Mouse (Mus musculus): ENCODE data around the gene Gnb2. TPM values are rescaled to one million over a fixed set of nuclear protein-coding genes. Genes with fewer than 3 reads are reported as not detected.

Gnb2 gene
- total and polyA plus RNA-seq, 3 experiments = 255 to 571 (median 302) TPM

DNA sequence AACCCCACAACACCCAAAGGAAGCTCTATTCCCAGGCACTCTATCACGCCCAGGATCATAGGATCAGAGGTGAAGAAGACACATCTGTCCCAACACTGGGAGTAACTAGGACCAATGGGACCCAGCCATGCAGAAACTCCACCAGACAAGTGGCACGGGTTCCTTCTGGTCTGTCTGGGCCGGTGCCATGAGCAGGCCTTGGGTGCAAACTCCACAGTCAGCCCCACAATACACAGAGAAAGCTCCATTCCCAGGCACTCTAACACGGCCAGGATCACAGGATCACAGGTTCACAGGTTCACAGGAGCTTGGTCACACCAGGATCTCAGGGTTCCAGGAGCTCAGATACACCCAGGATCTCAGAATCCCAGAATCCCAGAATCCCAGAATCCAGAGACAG lies 12.3 kb upstream of the Gnb2 start:
- TF ChIP-seq GATA2 (IDR thresholded peaks at IDR 0.05; ENCODE audit: borderline replicate concordance, low read depth, low read length) = no peak
- TF ChIP-seq TAL1 (conservative IDR thresholded peaks at IDR 0.05; ENCODE audit: low read depth, low read length) = no peak
- no peak for TF ChIP-seq CTCF (IDR thresholded peaks at IDR 0.05; ENCODE audit: low read depth, low read length)
- no peak for TF ChIP-seq POLR2AphosphoS5 (IDR thresholded peaks at IDR 0.05; ENCODE audit: insufficient replicate concordance, low read depth, low read length)
- TF ChIP-seq GATA1 (IDR thresholded peaks at IDR 0.05; ENCODE audit: borderline replicate concordance, low read length) = no peak
- Histone ChIP-seq H3K9me3 (replicated peaks) (no peaks in the 10 kb centered on the region), H3K27me3 (ENCODE audit: insufficient read depth, low read length) (peaks cover 50% of the 10 kb centered on the region), H3K4me3 (ENCODE audit: low read depth, low read length) (no peak overlapping the region), H3K36me3 (replicated peaks) (no peaks in the 10 kb centered on the region), H3K4me1 (ENCODE audit: insufficient read depth, low read depth, low read length) (0 out of 2 replicates have a peak, but pooled peaks cover 2% of the 10 kb centered on the region)
- no peak for ATAC-seq (ENCODE audit: extremely low read depth, insufficient number of reproducible peaks, low FRiP score, poor library complexity, severe bottlenecking)
- DNase-seq (ENCODE audit: low spot score) = no peak

DNA sequence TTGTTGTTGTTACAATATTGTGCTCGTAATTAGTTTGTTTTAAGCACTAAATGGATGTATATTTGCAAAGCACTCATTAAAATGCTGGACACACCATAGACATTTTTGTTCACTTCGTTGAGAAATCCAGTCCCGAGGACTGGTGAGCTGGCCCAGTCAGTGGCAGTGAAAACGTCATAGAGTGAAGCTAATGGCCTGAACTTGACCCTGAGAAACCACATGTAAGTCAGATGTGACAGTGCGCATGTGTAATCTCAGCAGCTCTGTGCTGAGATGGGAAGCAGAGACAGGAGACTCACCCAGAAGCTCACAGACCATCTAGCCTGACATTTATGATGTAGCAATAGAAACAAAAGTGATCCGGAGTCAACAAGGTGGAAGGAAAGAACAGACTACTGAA lies 11.6 kb upstream of the Gnb2 start:
- TF ChIP-seq CTCF (IDR thresholded peaks at IDR 0.05; ENCODE audit: low read depth, low read length) (no peak), POLR2AphosphoS5 (IDR thresholded peaks at IDR 0.05; ENCODE audit: insufficient replicate concordance, low read depth, low read length) (no peak), GATA2 (IDR thresholded peaks at IDR 0.05; ENCODE audit: borderline replicate concordance, low read depth, low read length) (no peak), GATA1 (IDR thresholded peaks at IDR 0.05; ENCODE audit: borderline replicate concordance, low read length) (no peak), TAL1 (conservative IDR thresholded peaks at IDR 0.05; ENCODE audit: low read depth, low read length) (no peak)
- H3K9me3 ChIP-seq (replicated peaks) = no peaks in the 10 kb centered on the region
- ATAC-seq (ENCODE audit: extremely low read depth, insufficient number of reproducible peaks, low FRiP score, poor library complexity, severe bottlenecking) (no peak), DNase-seq (ENCODE audit: low spot score) (no peak)
- H3K4me1 ChIP-seq (ENCODE audit: insufficient read depth, low read depth, low read length) = peaks cover 4% of the 10 kb centered on the region; the same call in 1 of the 2 replicates
- H3K4me3 ChIP-seq (ENCODE audit: low read depth, low read length) = no peak overlapping the region
- peaks cover 48% of the 10 kb centered on the region for H3K27me3 ChIP-seq (ENCODE audit: insufficient read depth, low read length)
- H3K36me3 ChIP-seq (replicated peaks) = no peaks in the 10 kb centered on the region

DNA sequence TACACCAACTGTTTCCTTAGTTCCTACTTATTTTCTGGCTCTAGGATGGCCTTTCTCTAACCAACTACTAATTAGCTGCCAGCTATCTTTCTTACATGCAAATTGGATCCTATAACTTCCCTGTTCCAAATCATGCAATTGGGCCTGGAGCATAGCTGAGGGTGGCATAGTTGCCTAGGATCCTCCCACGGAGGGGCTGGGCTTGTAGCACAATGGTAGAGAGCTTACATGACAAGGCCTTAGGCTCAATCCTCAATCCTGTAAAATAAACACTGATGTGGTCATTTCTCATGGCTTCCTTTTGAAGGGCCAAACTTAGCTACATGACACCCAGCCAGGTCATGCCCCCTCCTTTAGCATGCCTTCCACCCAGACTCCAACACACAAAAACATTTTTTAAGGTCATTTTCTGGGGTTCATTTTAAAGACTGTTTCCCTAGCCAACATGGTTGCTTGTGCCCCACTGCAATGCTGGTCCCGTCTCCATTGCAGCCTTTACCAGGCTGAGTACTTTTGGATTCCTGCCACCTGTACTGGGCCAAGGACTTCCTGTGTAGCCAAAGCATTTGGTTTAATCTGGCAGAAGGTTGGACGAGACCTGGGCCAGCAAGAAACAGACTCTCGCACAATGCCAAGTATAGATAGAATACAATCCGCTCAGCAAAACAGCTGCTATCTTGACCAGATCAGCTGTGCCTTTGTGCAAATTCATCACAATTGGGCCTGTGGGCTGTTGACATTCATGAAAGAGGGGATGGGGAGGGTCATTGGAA lies 8.6 kb upstream of the Gnb2 start:
- no peak for TF ChIP-seq GATA1 (IDR thresholded peaks at IDR 0.05; ENCODE audit: borderline replicate concordance, low read length)
- no peak for TF ChIP-seq CTCF (IDR thresholded peaks at IDR 0.05; ENCODE audit: low read depth, low read length)
- TF ChIP-seq POLR2AphosphoS5 (IDR thresholded peaks at IDR 0.05; ENCODE audit: insufficient replicate concordance, low read depth, low read length) = no peak
- TF ChIP-seq TAL1 (conservative IDR thresholded peaks at IDR 0.05; ENCODE audit: low read depth, low read length) = no peak
- no peak for TF ChIP-seq GATA2 (IDR thresholded peaks at IDR 0.05; ENCODE audit: borderline replicate concordance, low read depth, low read length)
- no peak for ATAC-seq (ENCODE audit: extremely low read depth, insufficient number of reproducible peaks, low FRiP score, poor library complexity, severe bottlenecking)
- H3K36me3 ChIP-seq (replicated peaks) = no peaks in the 10 kb centered on the region
- H3K9me3 ChIP-seq (replicated peaks) = no peaks in the 10 kb centered on the region
- no peak overlapping the region for H3K4me3 ChIP-seq (ENCODE audit: low read depth, low read length)
- no peak for DNase-seq (ENCODE audit: low spot score)
- H3K4me1 ChIP-seq (ENCODE audit: insufficient read depth, low read depth, low read length) = peaks cover 22% of the 10 kb centered on the region
- peaks cover 55% of the 10 kb centered on the region for H3K27me3 ChIP-seq (ENCODE audit: insufficient read depth, low read length)

DNA sequence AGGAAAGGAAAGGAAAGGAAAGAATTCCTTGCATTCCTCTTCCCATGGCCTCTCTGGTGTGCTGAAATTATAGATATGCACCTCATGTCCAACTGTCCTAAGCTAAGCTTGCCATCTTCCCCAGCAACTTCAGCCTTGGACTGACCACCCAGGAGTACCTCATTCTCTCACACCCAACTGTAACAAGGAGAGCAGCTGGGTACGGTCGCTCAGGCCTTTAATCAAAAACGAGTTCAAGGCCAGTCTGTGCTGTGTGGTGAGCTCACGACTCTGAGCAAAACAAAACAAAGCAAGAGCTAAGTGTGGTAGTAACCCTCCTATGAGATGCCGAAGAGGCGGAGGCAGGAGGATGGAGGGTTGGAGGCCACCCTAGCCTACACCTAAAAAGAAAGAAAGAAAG lies 7.7 kb upstream of the Gnb2 start:
- Histone ChIP-seq H3K36me3 (replicated peaks) (no peaks in the 10 kb centered on the region), H3K27me3 (ENCODE audit: insufficient read depth, low read length) (peaks cover 65% of the 10 kb centered on the region), H3K4me3 (ENCODE audit: low read depth, low read length) (no peak overlapping the region), H3K4me1 (ENCODE audit: insufficient read depth, low read depth, low read length) (peaks cover 26% of the 10 kb centered on the region), H3K9me3 (replicated peaks) (no peaks in the 10 kb centered on the region)
- TF ChIP-seq TAL1 (conservative IDR thresholded peaks at IDR 0.05; ENCODE audit: low read depth, low read length) (no peak), GATA1 (IDR thresholded peaks at IDR 0.05; ENCODE audit: borderline replicate concordance, low read length) (no peak), POLR2AphosphoS5 (IDR thresholded peaks at IDR 0.05; ENCODE audit: insufficient replicate concordance, low read depth, low read length) (no peak), CTCF (IDR thresholded peaks at IDR 0.05; ENCODE audit: low read depth, low read length) (no peak), GATA2 (IDR thresholded peaks at IDR 0.05; ENCODE audit: borderline replicate concordance, low read depth, low read length) (no peak)
- ATAC-seq (ENCODE audit: extremely low read depth, insufficient number of reproducible peaks, low FRiP score, poor library complexity, severe bottlenecking) = no peak
- DNase-seq (ENCODE audit: low spot score) = no peak

DNA sequence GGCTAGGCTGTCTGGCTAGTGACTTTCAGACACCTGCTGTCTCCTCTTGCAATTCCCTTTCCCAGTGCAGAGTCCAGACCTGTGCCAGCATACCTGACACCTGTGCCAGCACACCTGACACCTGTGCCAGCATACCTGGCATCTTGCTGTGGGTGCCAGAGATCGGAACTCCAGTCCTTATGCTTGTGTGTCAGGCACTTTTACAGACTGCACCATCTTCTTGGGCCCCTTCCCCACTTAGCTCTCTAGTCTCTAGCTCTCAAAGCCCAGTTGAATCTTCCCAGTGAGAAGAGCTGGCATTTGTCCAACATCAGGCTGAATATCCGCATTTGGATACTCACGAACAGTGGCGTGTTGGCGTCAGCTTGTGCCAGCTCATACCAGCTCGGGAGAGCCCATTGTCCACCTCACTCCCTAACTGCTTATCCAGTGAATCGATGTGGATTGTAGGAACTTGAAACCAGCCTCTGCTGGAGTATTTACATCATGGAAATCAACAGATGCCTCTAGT lies 6.0 kb upstream of the Gnb2 start:
- DNase-seq (ENCODE audit: low spot score) (no peak), ATAC-seq (ENCODE audit: extremely low read depth, insufficient number of reproducible peaks, low FRiP score, poor library complexity, severe bottlenecking) (no peak)
- no peak for TF ChIP-seq POLR2AphosphoS5 (IDR thresholded peaks at IDR 0.05; ENCODE audit: insufficient replicate concordance, low read depth, low read length)
- TF ChIP-seq GATA1 (IDR thresholded peaks at IDR 0.05; ENCODE audit: borderline replicate concordance, low read length) = no peak
- no peak for TF ChIP-seq TAL1 (conservative IDR thresholded peaks at IDR 0.05; ENCODE audit: low read depth, low read length)
- no peak for TF ChIP-seq CTCF (IDR thresholded peaks at IDR 0.05; ENCODE audit: low read depth, low read length)
- TF ChIP-seq GATA2 (IDR thresholded peaks at IDR 0.05; ENCODE audit: borderline replicate concordance, low read depth, low read length) = no peak
- Histone ChIP-seq H3K36me3 (replicated peaks) (no peaks in the 10 kb centered on the region), H3K4me1 (ENCODE audit: insufficient read depth, low read depth, low read length) (peaks cover 42% of the 10 kb centered on the region), H3K4me3 (ENCODE audit: low read depth, low read length) (no peak overlapping the region), H3K9me3 (replicated peaks) (no peaks in the 10 kb centered on the region), H3K27me3 (ENCODE audit: insufficient read depth, low read length) (peaks cover 53% of the 10 kb centered on the region)

DNA sequence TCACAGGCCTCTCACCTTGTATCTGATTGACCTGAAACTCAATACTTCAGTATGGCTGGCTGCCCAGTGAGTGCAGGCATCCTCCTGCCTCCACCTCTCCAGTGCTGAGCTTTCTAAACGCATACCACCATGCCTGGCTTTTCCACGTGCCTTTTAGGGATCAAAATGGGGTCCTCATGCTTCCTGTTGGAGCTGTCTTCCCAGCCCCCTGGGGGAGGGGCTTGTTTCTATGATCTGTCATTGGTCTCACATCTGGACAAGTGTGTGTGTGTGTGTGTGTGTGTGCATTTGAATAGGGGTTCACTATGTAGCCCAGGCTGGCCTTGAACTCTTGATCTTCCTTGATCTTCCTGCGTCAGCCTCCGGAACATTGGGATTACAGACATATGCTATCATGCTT lies 4.2 kb upstream of the Gnb2 start:
- Histone ChIP-seq H3K4me3 (ENCODE audit: low read depth, low read length) (no peak overlapping the region), H3K4me1 (ENCODE audit: insufficient read depth, low read depth, low read length) (peaks cover 52% of the 10 kb centered on the region), H3K9me3 (replicated peaks) (no peaks in the 10 kb centered on the region), H3K27me3 (ENCODE audit: insufficient read depth, low read length) (peaks cover 45% of the 10 kb centered on the region), H3K36me3 (replicated peaks) (no peaks in the 10 kb centered on the region)
- no peak for TF ChIP-seq CTCF (IDR thresholded peaks at IDR 0.05; ENCODE audit: low read depth, low read length)
- TF ChIP-seq GATA1 (IDR thresholded peaks at IDR 0.05; ENCODE audit: borderline replicate concordance, low read length) = no peak
- no peak for TF ChIP-seq GATA2 (IDR thresholded peaks at IDR 0.05; ENCODE audit: borderline replicate concordance, low read depth, low read length)
- TF ChIP-seq POLR2AphosphoS5 (IDR thresholded peaks at IDR 0.05; ENCODE audit: insufficient replicate concordance, low read depth, low read length) = no peak
- TF ChIP-seq TAL1 (conservative IDR thresholded peaks at IDR 0.05; ENCODE audit: low read depth, low read length) = no peak
- DNase-seq (ENCODE audit: low spot score) (no peak), ATAC-seq (ENCODE audit: extremely low read depth, insufficient number of reproducible peaks, low FRiP score, poor library complexity, severe bottlenecking) (no peak)

All from G1E (cell line).